Mouse (Mus musculus): ENCODE measurements around the gene Ipo13. TPM values are rescaled to one million over a fixed set of nuclear protein-coding genes. Genes with fewer than 3 reads are reported as not detected.

Gene Ipo13
- polyA plus RNA-seq, 1 experiment = 124 TPM

DNA sequence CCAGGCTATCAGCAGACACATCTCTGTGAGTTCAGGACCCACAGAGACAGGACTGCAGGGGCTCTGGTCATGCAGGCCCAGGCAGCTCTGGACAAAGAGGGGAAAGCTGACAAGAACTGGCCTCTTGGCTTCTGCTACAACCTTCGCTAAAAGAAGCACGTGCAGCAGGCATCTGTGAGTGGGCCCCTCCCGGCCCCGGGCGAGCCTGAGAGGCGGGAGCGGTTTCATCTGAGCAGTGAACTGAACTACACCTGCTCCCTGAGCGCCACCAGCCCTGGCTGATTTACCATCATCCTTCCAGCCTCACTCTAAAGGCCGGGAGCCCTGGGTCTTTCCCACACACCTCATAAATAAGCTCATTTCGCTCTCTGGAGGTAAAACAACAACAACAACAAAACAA is 36.5 kb downstream of the Ipo13 start:
- TF ChIP-seq POLR2A (IDR thresholded peaks at IDR 0.05; ENCODE audit: extremely low read depth, insufficient read depth, low read length) (no peak), CTCF (IDR thresholded peaks at IDR 0.05; ENCODE audit: extremely low read depth, insufficient read depth, low read length) (no peak)
- H3K4me1 ChIP-seq (ENCODE audit: control insufficient read depth, insufficient read depth, low read length) = no peaks in the 10 kb centered on the region; the same call in 1 of the 2 replicates
- H3K27ac ChIP-seq (ENCODE audit: insufficient read depth, low read length) = no peak overlapping the region
- H3K4me3 ChIP-seq (ENCODE audit: insufficient read depth, low read length) = no peak overlapping the region

DNA sequence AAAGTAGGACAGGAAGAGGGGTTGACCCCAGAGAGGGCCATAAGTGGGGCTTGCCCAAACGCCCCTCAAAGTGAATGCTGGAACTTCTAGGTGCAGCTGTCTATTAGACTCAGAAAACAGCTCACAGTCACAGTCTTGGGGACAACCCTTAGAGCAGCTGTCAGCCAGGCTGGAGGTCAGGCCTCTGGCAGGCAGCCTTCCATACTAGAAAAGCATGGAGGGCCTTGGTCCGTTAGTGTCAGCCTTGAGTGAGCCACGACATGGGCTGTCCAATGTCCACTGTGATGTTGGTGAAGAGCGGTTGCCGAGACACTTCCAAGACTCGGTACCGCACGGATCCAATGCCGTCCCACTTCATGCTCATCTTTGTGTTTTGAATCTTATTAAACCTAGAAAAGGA is 41.2 kb downstream of the Ipo13 start:
- TF ChIP-seq POLR2A (IDR thresholded peaks at IDR 0.05; ENCODE audit: extremely low read depth, insufficient read depth, low read length) (no peak), CTCF (IDR thresholded peaks at IDR 0.05; ENCODE audit: extremely low read depth, insufficient read depth, low read length) (no peak)
- no peaks in the 10 kb centered on the region for H3K4me1 ChIP-seq (ENCODE audit: control insufficient read depth, insufficient read depth, low read length)
- no peak overlapping the region for H3K4me3 ChIP-seq (ENCODE audit: insufficient read depth, low read length)
- no peak overlapping the region for H3K27ac ChIP-seq (ENCODE audit: insufficient read depth, low read length)

DNA sequence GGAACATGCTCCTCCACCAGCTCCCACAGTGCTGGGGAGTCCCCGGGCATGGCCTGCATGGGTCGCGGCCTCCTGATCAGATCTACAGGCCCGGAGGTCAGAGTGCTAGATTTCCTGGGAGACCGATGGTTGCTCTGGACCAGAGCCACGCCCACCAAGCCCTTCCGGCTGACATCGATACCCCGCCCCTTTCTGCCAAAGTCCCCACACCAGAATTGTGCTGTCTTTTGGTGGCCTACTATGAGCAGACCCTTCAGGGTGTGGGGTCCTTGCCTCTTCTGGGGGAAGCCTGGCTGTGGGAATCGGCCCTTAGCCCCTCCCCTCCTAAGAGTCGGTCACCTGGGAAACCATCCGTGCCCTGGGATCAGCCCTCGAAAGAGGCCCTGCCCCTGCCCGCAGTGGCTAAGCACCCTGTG is 42.3 kb downstream of the Ipo13 start, which contains the start of gene Ccdc24:
Gene Ccdc24 (minus strand): TSS at position 87 of the 416 bp plus-strand sequence.
- H3K27ac ChIP-seq (ENCODE audit: insufficient read depth, low read length) = no peak within 1 kb of the TSS
- no peak within 1 kb of the TSS for H3K4me3 ChIP-seq (ENCODE audit: insufficient read depth, low read length)
- TF ChIP-seq CTCF (IDR thresholded peaks at IDR 0.05; ENCODE audit: extremely low read depth, insufficient read depth, low read length) (no peak), POLR2A (IDR thresholded peaks at IDR 0.05; ENCODE audit: extremely low read depth, insufficient read depth, low read length) (no peak)
- no peaks in the 10 kb centered on the region for H3K4me1 ChIP-seq (ENCODE audit: control insufficient read depth, insufficient read depth, low read length)

DNA sequence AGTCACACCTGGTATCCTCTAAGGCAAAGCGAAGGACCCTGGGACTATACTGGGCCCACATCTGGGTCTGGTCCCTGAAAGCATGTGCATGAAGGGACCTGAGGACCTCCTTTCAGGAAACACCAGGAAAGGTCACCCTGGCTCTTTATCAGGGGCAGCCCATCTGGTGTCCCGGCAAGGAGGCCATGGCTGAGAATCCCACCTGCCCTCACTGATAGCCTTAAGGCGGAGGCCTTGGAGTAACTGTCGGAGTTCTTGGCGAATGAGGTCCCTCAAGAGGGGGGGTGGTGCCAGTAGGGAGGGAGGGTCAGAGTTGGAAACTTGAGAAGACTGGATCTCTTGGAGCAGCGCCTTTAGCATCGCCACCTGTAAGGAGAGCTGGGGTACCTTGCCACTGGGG is 43.0 kb downstream of the Ipo13 start:
- Histone ChIP-seq H3K27ac (ENCODE audit: insufficient read depth, low read length) (no peak overlapping the region), H3K4me3 (ENCODE audit: insufficient read depth, low read length) (no peak overlapping the region), H3K4me1 (ENCODE audit: control insufficient read depth, insufficient read depth, low read length) (no peaks in the 10 kb centered on the region)
- TF ChIP-seq POLR2A (IDR thresholded peaks at IDR 0.05; ENCODE audit: extremely low read depth, insufficient read depth, low read length) = no peak
- TF ChIP-seq CTCF (IDR thresholded peaks at IDR 0.05; ENCODE audit: extremely low read depth, insufficient read depth, low read length) = no peak

DNA sequence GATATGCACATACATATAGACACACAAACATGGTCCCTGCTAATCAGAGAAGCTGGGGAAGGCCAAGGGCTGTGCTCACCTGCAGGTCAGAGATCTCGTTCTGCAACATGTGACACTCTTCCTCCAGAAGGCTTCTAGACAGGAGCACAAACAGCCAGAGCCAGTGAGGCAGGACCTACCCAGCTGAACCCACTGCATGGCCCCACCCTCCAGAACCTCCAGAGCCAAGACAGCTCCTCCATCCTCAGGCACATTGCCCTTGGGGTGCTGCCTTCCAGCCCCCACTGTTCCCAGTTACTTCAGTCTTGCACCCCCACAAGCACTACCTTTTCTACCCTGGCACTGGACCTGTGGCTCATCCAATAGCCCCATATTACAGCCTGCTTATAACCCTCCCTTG is 44.4 kb downstream of the Ipo13 start:
- H3K4me3 ChIP-seq (ENCODE audit: insufficient read depth, low read length) = no peak overlapping the region

DNA sequence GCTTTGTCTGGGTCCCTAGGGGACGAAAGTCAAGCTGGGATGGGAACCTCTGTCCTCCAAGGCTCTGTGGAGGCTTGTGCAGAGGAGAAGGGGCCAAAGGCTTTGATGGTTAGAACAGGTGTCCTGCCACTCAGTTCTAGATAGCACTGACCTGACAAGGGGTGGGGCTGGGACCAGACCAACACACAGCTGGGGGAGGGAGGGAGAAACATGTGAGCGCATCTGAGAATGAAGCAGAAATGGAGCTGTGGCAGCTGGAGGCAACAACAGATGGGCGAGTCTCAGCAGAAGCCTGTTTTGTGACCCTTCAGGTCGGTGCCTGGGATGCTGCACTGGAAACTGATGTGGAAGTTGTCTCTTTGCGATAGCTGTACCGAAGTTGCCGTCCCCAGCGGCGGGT is 45.5 kb downstream of the Ipo13 start:
- TF ChIP-seq CTCF (IDR thresholded peaks at IDR 0.05; ENCODE audit: extremely low read depth, insufficient read depth, low read length) (no peak), POLR2A (IDR thresholded peaks at IDR 0.05; ENCODE audit: extremely low read depth, insufficient read depth, low read length) (no peak)
- no peak overlapping the region for H3K27ac ChIP-seq (ENCODE audit: insufficient read depth, low read length)
- H3K4me1 ChIP-seq (ENCODE audit: control insufficient read depth, insufficient read depth, low read length) = no peaks in the 10 kb centered on the region
- no peak overlapping the region for H3K4me3 ChIP-seq (ENCODE audit: insufficient read depth, low read length)

More for the DNA sequence above, 44.4 kb downstream of the Ipo13 start:
- H3K27ac ChIP-seq (ENCODE audit: insufficient read depth, low read length) = no peak overlapping the region
- no peaks in the 10 kb centered on the region for H3K4me1 ChIP-seq (ENCODE audit: control insufficient read depth, insufficient read depth, low read length)
- TF ChIP-seq CTCF (IDR thresholded peaks at IDR 0.05; ENCODE audit: extremely low read depth, insufficient read depth, low read length) (no peak), POLR2A (IDR thresholded peaks at IDR 0.05; ENCODE audit: extremely low read depth, insufficient read depth, low read length) (no peak)

DNA sequence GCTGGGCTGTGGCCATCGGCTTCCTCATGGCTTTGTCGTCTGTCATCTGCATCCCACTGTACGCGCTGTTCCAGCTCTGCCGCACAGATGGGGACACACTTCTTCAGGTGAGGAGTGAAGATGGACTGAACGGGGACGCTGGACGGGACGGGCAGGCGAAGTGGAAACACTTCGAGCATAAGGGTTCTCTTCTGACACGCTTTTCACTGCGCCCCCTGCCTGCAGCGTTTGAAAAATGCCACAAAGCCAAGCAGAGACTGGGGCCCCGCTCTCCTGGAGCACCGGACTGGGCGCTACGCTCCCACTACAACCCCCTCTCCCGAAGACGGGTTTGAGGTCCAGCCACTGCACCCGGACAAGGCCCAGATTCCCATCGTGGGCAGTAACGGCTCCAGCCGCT is 47.0 kb downstream of the Ipo13 start:
- Histone ChIP-seq H3K27ac (ENCODE audit: insufficient read depth, low read length) (no peak overlapping the region), H3K4me1 (ENCODE audit: control insufficient read depth, insufficient read depth, low read length) (no peaks in the 10 kb centered on the region), H3K4me3 (ENCODE audit: insufficient read depth, low read length) (no peak overlapping the region)
- no peak for TF ChIP-seq POLR2A (IDR thresholded peaks at IDR 0.05; ENCODE audit: extremely low read depth, insufficient read depth, low read length)
- TF ChIP-seq CTCF (IDR thresholded peaks at IDR 0.05; ENCODE audit: extremely low read depth, insufficient read depth, low read length) = peak; percentile 56

DNA sequence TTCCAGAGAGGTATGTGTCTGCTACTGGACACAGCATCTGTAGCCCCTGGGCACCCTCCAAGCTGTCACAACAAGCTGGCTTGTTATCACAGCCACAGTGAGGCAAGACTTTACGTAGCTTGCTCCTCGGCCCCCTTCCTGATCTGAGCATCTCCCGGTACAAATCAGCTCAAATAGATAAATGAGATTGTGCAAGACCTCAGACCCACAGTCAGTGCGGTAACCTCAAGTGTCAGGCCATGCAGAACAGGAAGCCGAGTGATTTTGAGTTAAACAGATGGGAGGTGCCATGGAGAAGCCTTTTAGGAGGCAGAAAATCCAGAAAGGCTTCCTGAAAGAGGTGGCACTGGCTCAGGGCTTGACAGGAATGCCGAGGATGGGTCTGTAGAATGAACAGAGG is 47.8 kb downstream of the Ipo13 start:
- no peaks in the 10 kb centered on the region for H3K4me1 ChIP-seq (ENCODE audit: control insufficient read depth, insufficient read depth, low read length)
- H3K4me3 ChIP-seq (ENCODE audit: insufficient read depth, low read length) = no peak overlapping the region
- H3K27ac ChIP-seq (ENCODE audit: insufficient read depth, low read length) = no peak overlapping the region
- no peak for TF ChIP-seq POLR2A (IDR thresholded peaks at IDR 0.05; ENCODE audit: extremely low read depth, insufficient read depth, low read length)
- no peak for TF ChIP-seq CTCF (IDR thresholded peaks at IDR 0.05; ENCODE audit: extremely low read depth, insufficient read depth, low read length)

DNA sequence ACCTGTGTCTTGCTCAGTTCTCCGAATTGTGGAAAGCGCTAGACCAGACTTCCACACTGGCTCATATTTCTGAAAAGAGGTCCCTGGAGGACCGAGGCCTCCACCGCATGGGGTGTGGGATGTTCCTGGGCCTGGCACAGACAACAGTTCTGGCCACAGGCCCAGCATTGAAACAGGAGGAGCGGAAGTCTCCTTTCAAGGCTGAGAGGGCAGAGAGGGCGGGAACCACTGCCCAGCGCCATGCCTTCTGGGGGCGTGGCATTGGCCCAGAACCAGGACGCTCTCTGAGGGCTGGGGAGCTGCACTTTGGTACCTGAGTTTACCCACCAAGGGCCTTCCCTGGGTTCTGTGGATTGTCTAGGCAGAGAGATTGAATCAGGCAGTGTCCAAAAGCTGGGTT is 48.7 kb downstream of the Ipo13 start:
- Histone ChIP-seq H3K27ac (ENCODE audit: insufficient read depth, low read length) (no peak overlapping the region), H3K4me3 (ENCODE audit: insufficient read depth, low read length) (no peak overlapping the region), H3K4me1 (ENCODE audit: control insufficient read depth, insufficient read depth, low read length) (no peaks in the 10 kb centered on the region)
- TF ChIP-seq CTCF (IDR thresholded peaks at IDR 0.05; ENCODE audit: extremely low read depth, insufficient read depth, low read length) = no peak
- no peak for TF ChIP-seq POLR2A (IDR thresholded peaks at IDR 0.05; ENCODE audit: extremely low read depth, insufficient read depth, low read length)

DNA sequence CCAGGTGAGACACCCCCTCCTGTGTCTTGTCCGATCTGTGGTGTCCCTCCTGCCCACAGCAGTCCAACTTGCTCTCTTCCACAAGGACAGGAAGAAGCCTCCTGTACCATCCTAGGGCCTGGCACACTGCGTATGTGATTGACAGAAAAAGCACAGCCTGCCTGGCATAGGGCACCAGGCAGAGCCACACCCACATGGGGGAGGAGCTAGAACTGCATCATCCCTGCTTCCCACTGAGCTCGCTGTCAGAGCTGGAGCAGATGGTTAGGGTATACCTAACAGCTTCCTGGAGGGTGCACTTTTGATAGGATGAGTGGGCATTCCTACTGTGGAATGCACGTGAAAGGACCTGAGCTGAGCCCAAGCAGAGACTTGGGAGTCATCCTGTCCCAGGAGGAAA is 52.0 kb downstream of the Ipo13 start:
- no peaks in the 10 kb centered on the region for H3K4me1 ChIP-seq (ENCODE audit: control insufficient read depth, insufficient read depth, low read length)
- no peak for TF ChIP-seq CTCF (IDR thresholded peaks at IDR 0.05; ENCODE audit: extremely low read depth, insufficient read depth, low read length)
- TF ChIP-seq POLR2A (IDR thresholded peaks at IDR 0.05; ENCODE audit: extremely low read depth, insufficient read depth, low read length) = 0 out of 2 replicates have a peak, but pooled peaks have one; percentile 32
- no peak overlapping the region for H3K27ac ChIP-seq (ENCODE audit: insufficient read depth, low read length)

More for the DNA sequence above, 52.0 kb downstream of the Ipo13 start:
- no peak overlapping the region for H3K4me3 ChIP-seq (ENCODE audit: insufficient read depth, low read length)

Data from cortical plate, adult 2 months (tissue).